Mouse (Mus musculus): Measurements from ENCODE around the gene Cmtr1.
"Not testable (repeated sequence)": the region's sequence is repeated elsewhere in the genome, so short reads cannot be mapped to it uniquely, and the experiment has no call there.

The Cmtr1 gene

GRCm38 (mm10) chr17:29660076-29660761 is at the start of gene Cmtr1:
Gene Cmtr1, plus strand, starts transcription at chr17:29660595.
- peak; percentile 85 to 92 for DNase-seq (ENCODE audit: low spot score in 2 of 2)

DNA sequence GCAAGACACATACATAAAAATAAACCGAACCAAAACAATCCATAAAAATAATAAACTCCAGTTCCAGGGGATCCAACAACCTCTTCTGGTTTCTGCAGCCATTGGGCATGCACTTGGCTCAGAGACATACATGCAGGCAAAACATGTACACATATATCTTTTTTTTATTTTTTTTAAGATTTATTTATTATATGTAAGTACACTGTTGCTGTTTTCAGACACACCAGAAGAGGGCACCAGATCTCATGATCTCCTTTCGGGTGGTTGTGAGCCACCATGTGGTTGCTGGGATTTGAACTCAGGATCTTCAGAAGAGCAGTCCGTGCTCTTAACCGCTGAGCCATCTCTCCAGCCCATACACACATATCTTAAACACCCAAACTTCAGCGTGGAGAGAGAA is 46.9 kb upstream of the Cmtr1 start:
- DNase-seq (ENCODE audit: low spot score in 2 of 2), result not testable (repeated sequence)

DNA sequence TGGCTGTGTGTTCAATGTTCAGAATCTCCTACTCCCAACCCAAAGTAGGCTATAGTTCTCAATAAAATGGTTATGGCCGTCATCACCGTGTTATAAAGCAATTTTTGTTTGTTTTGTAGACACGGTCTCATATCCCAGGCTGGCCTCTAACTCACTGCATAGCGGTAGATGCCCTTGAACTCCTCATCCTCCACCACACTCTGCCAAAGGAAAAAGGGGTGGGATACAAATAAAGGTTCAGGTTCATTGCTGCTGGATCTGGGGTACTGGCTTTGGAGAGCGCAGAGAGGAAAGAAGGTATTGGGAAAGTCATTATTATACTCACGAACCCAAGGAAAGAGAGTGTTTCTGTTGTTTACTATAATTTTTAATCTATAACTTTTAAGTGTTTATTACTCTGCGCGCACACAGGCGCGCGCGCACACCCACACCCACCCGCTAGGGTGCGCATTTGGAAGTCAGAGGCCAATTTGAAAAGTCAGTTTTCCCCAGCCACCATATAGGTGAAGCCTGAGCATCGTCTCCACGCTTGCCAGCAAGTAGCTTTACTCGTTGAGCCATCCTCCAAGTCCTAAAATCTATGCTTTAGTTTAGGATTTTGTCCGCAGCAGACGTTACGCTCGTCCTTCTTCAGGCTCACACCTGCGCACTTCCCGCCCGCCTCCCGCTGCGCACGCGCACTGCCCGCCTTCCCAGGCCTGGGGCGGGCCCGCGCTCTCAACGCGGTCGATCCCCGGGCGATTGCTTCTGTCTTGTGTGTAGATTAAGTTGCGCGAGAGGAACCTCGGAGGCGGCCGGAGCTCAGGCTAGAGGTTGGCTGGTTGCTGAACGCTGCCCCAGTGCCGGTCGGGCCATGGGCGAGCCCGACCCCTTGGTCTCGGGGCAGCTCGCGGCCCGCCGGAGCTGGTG is 46.0 kb upstream of the Cmtr1 start, which contains the start of the genes Rnf8 and Gm28043:
Gene Rnf8 (plus strand): TSS at position 676 of the 909 bp plus-strand sequence.
Gene Gm28043 (plus strand): TSS at position 762 of the 909 bp plus-strand sequence.
- DNase-seq (ENCODE audit: low spot score in 2 of 2), result peak; percentile 86 to 93

DNA sequence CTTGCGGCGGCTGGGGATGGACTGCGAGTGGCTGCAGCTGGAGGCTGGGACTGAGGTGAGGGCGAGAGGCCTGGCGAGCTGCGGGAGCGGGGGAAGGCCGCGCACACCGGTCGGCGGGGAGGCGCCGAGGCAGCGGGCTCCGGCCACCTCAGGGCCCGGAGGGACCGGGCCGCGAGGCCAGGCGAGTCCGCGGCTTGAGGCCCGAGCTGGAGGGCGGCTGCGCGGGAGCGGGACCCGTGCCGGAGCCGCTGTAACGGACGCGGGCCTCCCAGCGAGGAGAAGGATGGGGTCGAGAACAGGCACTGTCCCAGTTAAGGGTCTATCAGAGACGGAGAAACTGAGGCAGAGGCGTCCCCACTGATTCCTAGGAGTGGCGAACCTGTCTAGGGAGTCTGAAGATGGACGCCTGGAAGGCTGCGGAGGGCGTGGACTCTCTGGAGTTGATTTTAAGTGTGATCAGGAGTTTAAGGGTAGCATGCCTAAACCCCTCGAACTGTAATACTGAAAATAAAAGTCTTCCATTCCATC is 45.3 kb upstream of the Cmtr1 start:
- no peak for DNase-seq (ENCODE audit: low spot score in 2 of 2)

GRCm38 (mm10) chr17:29615616-29616015 is 44.8 kb upstream of the Cmtr1 start:
- no peak for DNase-seq (ENCODE audit: low spot score in 2 of 2)

DNA sequence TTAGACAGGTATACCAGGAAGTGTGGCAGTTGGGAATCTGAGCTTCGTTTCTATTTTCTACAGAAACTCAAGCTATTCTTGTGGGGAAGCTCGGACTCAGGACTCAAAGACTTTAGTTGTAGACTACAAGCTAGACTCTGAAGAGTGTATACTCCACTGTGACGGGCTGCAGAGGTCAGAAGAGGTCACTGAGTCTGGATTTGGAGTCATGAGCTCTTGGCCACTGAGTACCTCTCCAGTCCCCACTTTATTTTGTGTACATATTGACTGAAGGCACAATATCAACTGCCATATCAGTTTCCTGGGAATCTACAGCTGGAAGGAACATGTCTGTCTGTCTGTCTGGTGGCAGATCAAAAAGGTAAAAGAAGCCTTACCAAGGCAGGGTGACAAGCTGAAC is 41.2 kb upstream of the Cmtr1 start:
- no peak for DNase-seq (ENCODE audit: low spot score in 2 of 2)

GRCm38 (mm10) chr17:29623488-29623887 is 36.9 kb upstream of the Cmtr1 start:
- no peak for DNase-seq (ENCODE audit: low spot score in 2 of 2)

- DNase-seq (ENCODE audit: low spot score in 2 of 2), result no peak
Observed at GRCm38 (mm10) chr17:29627285-29627684, 33.1 kb upstream of the Cmtr1 start.

GRCm38 (mm10) chr17:29628946-29629345 is 31.4 kb upstream of the Cmtr1 start:
- no peak for DNase-seq (ENCODE audit: low spot score in 2 of 2)

DNA sequence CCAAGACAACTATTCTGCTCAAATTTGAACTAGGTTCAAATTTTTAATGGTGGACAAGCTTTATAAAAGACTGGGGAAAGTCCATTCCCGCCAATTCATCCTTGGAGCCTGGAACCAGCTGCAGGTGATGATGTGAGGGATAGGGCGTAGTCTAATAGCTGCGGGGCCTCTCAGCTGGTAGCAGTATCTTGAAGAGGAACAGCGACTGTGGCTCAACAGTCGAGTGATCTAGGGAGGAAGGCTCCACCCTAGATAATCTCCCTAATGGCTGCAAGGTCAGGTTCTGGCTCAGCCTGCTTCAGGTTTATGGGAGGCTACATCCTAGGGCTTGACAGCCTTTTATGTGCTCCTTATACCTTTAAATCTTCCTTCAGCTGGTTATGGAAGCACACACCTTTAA is 30.8 kb upstream of the Cmtr1 start:
- DNase-seq (ENCODE audit: low spot score in 2 of 2), result no peak

DNA sequence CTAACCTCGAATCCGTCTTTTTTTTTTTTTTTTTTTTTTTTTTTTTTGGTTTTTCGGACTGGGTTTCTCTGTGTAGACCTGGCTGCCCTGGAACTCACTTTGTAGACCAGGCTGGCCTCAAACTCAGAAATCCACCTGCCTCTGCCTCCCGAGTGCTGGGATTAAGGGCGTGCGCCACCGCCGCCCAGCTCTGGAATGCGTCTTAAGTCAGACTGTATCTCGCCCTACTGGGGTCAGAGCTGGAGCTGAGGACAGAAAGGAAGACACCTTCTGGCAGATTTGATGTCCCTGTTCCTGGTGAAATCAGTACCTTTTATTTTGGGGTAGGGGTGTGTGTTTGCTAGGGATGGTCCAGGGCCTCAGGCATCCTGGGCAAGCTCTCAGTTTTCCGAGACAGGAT is 28.1 kb upstream of the Cmtr1 start:
- DNase-seq (ENCODE audit: low spot score in 2 of 2), result no peak

GRCm38 (mm10) chr17:29635492-29635891 is 24.9 kb upstream of the Cmtr1 start:
- no peak for DNase-seq (ENCODE audit: low spot score in 2 of 2)

GRCm38 (mm10) chr17:29636118-29636517 is 24.3 kb upstream of the Cmtr1 start:
- DNase-seq (ENCODE audit: low spot score in 2 of 2), result no peak

DNA sequence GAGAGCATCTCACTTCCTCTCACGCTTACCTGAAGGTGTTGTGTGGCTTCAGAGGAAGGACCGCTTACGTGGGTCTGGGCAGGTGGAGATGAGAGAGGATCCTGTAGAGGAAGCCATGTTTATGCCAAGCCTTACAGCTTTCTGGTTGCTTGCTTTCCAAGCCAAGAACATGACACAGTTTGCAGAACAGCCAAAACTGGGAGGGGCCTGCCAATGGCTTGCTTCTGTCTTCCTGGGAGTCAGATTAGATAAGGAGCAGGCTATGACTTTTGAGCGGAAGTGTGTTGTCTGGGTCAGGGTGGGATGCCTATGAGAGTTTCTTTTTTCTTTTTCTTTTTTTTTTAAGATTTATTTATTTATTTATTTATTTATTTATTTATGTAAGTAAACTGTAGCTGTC is 23.0 kb upstream of the Cmtr1 start:
- no peak for DNase-seq (ENCODE audit: low spot score in 2 of 2)

- DNase-seq (ENCODE audit: low spot score in 2 of 2), result no peak
Observed at GRCm38 (mm10) chr17:29637895-29638294, 22.5 kb upstream of the Cmtr1 start.

DNA sequence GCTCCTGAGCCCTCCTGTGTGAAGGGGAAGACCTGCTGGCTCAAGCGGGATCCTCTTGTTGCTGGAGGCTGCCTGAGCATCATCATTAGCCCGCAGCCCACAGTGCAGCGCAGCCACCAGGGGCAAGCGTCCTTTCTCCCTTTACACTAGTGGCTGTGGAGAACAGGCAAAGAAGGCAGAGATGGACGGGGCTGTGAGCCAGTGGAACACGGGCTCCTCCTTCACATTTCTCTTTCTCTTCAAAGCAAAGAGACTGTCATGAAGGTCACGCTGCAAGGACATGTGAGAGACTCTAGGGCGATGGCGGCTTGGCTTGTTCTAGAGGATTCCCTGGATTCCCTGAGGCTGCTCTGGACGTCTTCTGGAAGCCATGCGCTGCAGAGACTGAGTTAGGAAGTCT is 19.4 kb upstream of the Cmtr1 start:
- no peak for DNase-seq (ENCODE audit: low spot score in 2 of 2)

GRCm38 (mm10) chr17:29642219-29642618 is 18.2 kb upstream of the Cmtr1 start:
- DNase-seq (ENCODE audit: low spot score in 2 of 2), result no peak

- no peak for DNase-seq (ENCODE audit: low spot score in 2 of 2)
Observed at GRCm38 (mm10) chr17:29658249-29658648, 2.1 kb upstream of the Cmtr1 start.

DNA sequence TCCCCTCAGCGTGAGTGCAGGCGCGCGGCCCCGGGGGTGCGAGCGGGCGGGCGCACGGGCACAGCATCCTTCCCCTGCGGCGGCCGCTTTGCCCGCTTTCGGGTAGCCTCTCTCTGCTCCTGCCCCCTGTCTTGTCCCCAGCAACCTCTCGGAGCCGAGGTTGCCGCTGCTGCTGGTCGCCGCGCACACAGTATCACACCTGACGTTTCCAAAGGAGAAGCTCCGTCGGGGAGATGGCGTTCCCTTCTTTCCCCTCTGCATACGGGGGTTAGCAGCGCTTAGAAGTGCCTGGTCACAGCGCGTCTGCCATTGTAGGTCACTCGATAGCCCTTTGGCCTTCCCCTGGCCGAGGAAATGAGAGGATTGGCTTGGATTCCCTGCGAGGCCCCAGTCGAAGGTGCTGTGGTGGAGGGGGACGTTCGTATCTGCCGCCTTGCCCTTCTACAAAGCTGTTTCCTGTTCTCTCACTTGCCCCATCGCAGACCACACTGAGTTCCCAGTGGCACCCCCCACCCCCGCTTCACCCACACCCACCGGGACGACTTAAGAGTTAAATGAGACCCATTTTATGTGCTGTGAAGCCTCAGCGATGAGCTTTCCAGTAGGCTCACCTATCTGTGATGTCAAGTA is 482 bp downstream of the Cmtr1 start:
- no peak for DNase-seq (ENCODE audit: low spot score in 2 of 2)

DNA sequence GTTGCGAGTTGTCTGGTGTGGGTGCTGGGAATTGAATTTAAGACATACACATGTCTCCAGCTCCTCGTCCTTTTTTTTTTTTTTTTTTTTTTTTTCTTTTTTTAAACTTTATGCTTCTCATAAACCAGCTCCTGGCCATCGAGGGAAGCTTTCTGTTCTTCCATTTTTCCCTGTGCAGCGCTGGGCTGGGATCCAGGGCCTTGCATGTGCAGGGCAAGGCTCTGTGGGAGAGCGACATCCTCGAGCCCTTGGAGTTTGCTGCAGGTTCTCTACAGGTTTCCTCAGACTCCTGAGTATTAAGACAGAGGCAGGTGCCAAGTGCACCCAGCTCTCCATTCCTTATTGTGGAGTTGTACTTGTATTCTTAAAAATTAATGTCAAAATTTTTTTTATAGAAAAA is 1.8 kb downstream of the Cmtr1 start:
- no peak for DNase-seq (ENCODE audit: low spot score in 2 of 2)

DNA sequence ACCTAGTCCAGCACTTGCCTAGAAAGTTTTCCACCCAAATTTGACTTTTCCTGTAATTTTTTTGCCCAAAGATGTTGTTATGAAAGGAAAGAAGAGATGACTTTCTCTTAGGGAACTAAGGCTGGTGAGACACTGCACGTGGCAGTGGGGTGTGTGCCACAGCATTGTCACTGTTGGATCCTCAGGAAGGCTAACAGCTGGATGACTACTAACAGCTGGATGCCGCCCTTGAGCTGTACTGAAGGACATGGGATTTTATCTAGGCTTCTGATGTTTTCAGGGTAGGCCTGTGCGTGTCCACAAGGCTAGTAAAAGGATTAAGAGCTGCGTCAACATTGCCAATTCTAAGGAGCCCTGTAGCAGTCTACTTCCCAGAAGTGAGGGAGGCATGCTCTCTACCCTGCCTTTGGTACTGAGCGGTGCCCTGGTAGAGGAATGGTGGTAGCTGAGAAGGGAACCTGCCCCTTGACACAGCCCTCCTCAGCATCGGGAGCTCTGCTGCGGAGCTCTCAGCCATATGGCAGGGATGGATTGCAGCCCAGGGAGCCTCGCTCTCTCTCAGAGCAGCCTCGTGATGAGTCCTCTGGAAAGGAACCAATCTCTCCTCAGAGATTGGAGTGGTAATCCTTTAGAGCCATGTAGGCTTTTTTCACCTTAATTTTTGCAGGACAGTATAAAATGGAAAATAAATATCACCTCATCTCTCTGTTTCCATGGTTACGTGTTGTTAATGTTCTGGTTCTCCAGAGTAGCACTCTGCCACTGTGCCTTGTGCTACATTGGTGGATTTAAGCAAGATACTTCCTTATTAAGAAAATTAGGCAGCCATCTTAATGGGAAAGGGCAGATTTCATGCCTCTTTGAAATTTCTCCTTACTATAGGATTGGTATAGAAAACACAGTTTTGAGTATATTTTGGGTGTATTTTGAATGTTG is 7.9 kb downstream of the Cmtr1 start:
- no peak for DNase-seq (ENCODE audit: low spot score in 2 of 2)

All from frontal cortex, postnatal 14 days (tissue).